Mouse (Mus musculus) mesoderm, embryonic 11.5 days (tissue): ENCODE measurements around the gene Adamts6.

Experiments
- DNase-seq: peaks from one replicate; pipeline ENCODE4 v3.0.0-alpha.2; 2012; ENCODE audit warnings: low read depth, low spot score

Adamts6 gene

GRCm38 (mm10) chr13:104460287-104460686, 172.7 kb downstream of the Adamts6 start:
- no peak for DNase-seq

DNA sequence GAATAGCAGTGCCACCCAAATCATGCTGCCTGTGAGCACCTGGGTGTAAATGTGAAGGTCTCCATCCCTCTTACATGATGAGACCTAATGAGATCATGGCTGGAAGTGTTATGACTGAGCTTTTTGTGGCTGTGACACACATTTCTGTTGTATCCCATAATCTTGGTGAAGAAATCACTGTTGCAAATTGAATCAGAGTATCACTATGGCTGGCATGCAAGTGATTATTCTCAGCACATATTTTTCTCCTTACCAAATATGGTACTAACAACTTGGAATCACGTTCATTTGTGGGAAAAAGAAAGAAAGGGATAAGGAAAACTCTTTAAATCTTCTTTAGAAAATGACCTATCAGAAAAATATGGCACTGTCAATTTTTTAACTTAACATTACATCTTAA, 180.4 kb downstream of the Adamts6 start:
- DNase-seq, result no peak

GRCm38 (mm10) chr13:104476285-104476956, 188.8 kb downstream of the Adamts6 start:
- no peak for DNase-seq

DNA sequence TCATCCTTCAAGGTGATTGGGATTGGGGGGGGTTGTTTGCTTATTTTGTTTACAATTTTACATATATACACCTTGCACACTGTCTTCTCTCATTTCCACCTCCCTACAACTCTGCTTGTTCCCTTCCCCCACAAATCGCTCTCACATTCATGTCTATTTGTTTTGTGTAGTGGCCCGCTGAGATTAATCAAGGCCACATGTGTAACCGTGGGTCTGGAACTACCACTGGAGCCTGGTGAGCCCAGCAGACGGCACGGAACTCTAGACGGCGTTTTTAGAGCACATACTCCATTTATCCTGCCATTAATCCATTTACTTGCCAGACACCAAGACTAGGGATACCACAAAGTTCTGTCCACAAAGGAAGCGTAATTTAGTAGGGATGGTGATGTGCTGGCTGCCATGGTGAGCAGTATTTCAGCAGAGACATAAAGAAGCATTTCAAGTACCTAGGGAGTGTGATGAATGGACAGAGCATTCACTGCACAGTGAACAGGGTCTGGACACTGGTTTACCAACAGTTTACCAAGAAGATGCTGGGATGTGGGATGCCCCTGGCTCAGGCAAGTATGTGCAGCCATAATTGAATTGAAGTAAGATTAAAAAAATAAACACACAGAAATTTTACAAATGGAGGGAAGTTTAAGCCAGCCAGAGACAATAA, 194.9 kb downstream of the Adamts6 start:
- peak; percentile 41 for DNase-seq

DNA sequence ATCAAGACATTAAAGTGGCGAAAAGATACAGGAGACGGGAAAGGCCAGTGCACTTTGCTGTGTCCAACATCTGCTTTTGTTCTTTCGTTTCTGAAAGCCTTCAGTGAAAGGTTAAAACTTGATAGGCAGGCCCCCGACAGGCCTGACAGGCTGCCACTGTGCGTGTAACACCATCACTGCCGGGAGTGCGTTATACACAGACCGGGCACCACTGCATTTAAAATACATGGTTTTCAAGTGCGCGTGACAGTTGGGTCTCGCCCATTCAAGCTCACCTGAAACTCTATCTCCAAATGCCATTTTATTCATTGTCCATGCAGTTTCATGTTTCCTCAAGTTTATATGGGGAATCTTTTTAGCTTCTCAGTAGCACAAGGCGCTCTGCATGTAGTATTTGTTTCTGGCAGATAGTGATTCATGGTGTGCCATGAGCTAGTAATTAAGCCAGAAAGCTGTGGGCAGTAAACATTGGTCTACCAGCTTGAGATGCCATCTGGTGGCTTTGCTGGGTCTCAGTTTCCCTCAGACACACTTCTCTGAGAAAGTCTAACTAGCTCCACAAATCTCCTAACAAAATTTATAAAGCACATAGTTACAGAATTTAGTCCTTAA, 195.6 kb downstream of the Adamts6 start:
- DNase-seq, result no peak

DNA sequence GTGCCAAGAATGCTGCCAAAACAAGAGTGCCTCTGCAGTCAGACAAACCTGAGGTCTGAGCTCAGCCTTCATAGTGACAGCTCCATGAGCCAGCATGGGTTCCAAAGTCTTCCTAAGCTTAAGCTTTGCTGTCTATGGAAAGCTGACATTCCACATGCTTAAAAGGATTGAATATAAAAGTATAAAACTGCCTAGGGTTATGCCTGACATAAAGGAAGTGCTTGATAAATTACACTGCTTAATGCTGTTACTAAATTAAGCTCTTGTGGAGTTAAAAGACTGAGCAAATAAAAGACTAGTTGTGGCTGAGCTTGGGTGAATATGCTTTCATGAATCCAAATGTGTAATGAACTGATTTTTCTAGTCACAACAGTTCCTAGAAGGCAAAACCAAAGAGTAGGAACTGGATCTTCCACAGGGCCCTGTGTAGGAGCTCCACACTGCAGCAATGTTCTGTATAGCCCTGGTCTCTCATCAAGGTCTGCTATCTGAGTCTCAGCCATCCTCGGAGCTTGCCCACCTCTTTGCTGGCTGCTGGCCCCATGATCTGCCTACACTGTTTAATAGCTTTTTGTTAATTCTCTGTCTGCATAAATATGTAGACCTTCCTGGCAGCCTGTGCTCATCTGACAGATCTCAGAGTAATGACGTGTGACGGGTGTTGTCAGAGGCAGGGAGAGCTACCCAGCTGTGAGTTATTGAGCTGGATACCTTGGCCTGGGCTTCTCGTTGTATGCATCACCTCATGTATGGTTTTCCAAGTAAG, 203.6 kb downstream of the Adamts6 start:
- no peak for DNase-seq

- no peak for DNase-seq
Observed at GRCm38 (mm10) chr13:104493466-104493993, 205.9 kb downstream of the Adamts6 start.

GRCm38 (mm10) chr13:104494200-104494873, 206.7 kb downstream of the Adamts6 start:
- no peak for DNase-seq

DNA sequence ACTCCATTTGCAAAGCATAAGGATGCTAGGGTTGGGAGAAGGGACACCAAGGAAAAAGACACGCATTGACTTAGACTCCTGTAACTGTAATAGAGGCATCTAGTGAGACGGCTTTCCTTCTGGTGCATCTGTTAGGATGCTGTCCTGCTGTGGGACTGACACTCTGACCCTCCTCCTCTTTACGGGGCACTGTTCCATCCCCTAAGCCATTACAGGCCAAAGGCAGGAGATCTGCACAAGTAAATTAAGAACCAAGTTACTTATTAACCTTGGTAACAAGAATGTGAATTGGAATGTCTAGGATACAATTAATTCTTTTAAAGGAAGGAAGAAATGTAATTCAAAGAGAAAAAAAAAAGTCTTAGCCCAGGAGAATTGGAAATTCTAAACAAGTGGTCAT, 210.0 kb downstream of the Adamts6 start:
- no peak for DNase-seq

- DNase-seq, result no peak
Observed at GRCm38 (mm10) chr13:104498669-104499068, 211.0 kb downstream of the Adamts6 start.

GRCm38 (mm10) chr13:104499116-104500040, 211.7 kb downstream of the Adamts6 start:
- no peak for DNase-seq

DNA sequence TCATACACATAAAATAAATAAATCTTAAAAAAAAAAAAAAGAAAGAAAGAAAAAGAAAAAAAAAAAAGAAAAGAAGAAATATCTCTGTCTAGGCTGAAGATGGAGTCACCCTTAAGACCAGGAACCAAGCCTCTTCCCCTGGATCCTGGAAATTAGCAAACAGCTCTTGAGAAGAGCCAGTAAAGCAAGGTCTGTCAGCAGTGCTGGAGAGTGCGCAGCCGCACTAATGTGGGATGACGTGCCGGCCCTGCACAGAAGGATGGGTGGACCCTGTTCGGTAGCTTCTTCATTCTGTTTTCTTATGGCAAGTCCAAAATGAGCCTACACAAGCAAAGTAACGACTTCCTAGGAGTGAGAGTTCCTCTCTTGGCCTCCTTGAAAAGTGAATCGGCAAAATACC, 214.8 kb downstream of the Adamts6 start:
- no peak for DNase-seq

GRCm38 (mm10) chr13:104504043-104504442, 216.4 kb downstream of the Adamts6 start:
- no peak for DNase-seq

DNA sequence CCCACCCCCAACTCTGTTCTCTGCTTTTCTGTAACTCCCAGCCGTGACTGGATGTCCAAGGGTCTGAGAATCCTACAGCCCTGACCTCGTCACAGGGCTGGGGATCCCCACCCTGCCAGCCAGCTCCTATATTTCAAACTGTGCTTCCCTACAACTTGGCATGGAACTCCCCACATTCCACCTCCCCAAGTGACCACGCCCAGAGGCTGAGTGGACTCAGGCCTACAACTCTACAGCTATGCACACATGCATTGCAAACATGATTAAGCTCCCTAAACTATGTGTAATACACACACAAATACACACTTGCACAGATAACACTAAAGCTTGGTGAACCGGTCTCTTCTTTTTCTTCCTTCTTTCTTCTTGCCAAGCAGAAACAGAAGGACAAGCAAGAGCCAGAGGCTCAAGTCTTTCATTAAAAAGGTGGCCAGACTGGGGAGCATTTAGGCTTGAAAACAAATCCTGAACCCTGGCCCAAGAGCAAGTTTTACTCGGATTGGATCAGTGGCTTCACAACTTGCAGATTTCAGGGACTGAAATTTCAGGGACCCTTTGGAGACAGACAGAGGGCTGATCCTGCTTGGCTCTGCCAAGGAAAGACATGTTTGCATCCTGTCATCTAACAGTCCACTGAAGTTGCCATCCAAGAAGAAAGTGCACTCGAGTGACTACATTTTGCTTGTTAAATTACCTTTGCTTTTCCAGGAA, 218.7 kb downstream of the Adamts6 start:
- DNase-seq, result no peak

- DNase-seq, result no peak
Observed at GRCm38 (mm10) chr13:104507671-104508070, 220.0 kb downstream of the Adamts6 start.

DNA sequence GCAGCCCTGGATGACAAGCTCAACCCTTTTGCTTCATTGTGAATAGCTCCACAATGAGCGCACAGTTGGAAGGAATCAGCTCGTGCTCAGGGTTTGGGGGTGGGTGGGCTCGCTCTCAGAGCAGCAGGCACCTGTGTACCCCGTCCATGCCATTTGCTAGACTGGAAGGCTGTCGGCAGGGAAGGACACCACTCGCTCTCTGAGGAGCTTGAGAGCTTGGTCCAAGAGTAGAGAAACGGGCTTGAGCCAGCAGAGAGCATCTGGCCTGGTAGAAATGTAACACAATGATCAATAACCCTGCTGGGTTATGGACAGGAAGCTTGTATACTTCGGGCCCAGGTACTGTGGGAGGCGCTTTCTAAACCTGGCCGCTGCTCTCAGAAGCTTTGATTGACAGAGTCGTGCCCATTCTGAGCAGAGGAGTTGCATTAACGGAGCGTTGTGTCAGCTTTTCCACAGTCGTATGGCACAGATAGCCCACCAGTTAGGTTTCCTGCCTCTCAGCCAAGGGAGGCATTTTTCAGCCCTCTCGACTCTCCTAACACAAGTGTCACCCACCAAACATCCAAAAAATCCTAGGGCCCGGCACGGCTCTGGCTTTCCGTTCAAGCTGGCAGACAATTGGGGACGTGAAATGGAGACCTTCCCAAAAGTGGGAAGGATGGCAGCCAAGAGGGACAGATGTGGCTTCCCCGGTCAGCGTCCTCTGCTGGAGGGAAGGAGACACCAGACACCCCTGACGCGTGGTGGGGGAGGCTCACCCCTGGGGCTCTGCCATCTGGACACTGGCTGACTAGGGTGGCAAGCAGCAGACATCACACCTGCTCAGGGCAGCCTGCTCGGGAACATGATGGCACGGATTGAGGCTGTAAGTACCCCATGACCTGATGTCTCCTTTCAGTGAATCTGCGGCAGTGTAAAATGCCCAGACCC, 222.2 kb downstream of the Adamts6 start:
- DNase-seq, result no peak

DNA sequence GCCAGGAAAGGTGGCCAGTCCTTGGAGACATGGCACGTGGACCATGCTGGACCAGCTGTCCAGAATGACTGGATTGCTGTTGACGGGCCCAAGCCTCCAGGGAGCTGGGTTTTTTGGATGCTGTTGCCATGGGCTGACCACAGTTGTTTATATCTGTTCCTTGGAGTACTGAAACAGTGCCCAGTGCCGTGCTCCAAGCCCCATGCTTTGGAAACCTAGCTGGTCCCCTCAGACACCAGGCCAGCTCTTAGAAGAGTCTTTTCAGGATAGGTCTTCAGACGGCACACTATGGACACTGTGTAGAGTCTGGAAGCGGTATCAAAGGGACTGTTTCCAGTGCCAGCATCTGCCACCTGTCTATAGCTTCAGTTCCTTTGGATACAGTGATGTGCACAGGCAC, 223.1 kb downstream of the Adamts6 start:
- no peak for DNase-seq

DNA sequence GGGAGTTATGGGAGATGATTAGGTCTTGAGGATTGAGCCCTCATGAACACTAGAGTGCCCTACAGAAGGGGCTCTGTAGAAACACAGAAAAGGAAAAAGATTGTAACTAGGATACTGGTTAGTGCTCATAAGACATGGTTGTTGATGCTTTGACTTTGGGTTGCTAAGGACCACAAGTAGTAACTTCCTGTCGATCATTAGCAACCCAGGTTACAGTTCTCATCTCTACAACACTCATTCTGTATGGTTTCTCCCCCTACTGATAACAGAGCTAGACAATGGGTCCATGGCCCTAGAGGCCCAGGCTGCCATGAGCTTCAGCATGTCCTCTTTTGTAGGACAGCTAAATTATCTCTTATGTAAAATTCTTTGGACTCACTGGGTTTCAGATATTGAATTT, 227.4 kb downstream of the Adamts6 start:
- no peak for DNase-seq

GRCm38 (mm10) chr13:104516146-104516545, 228.5 kb downstream of the Adamts6 start:
- no peak for DNase-seq
